Mouse (Mus musculus): ENCODE results near the gene Large2.
"Not testable (repeated sequence)": the region's sequence is repeated elsewhere in the genome, so short reads cannot be mapped to it uniquely, and the experiment has no call there.

Large2 gene

GRCm38 (mm10) chr2:92374514-92374913, at the start of gene Large2, which contains the start of gene Pex16:
Gene Large2, minus strand, starts transcription at chr2:92374869.
Gene Pex16, plus strand, starts transcription at chr2:92374676.
- no peak for DNase-seq

GRCm38 (mm10) chr2:92423702-92424461, 49.2 kb upstream of the Large2 start:
- DNase-seq = peak; percentile 95

DNA sequence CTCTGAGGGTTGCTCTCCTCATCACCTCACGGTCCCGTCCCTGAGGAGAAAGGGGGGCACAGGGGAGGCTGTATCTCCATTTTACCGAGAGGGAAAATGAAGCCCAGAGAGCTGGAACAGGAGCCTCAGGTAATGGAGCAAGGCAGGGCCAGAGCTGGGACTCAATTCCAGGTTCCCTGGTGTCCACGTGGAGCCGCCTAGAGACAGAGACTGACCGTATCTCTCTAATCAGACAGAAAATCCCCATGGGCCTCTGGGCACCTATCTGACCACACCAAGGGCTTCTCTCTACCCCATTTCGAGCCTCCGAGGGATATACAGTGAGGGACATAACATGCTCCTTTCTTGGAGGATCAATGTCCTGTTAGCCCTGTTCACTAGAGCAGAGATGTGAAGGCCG, 48.5 kb upstream of the Large2 start:
- DNase-seq = no peak

GRCm38 (mm10) chr2:92422388-92423135, 47.9 kb upstream of the Large2 start:
- DNase-seq = peak; percentile 47

DNA sequence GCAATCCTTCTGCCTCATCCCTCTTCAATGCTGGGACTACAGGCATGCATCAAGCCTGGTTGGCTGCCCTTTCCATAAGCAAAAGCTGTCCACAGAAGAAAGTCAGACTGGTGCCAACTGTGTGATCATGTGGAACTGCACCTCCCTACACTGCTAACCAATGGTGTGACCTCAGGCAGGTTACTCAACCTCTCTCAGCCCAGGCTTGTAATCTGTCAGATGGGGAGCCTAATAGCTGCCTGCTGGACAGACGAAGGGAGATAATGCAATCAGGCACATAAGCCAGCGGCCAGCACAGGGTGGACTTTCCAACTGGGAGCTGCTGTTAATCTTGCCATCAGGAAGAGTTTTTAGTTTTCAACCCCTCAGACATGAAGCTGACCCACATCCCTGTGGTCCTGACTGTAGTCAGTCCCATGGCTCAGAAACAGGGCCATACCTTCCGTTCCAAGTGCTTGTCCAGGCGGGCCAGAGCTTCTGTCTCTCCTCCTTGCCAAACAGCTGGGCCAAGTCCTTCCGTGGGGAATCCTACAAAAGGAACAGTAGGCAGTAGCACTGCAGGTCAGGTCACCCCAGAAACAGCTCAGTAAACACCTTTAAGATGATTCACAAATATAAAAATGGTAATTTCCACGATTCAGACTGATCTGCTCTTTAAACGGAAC, 47.2 kb upstream of the Large2 start:
- no peak for DNase-seq

- DNase-seq = no peak
Observed at GRCm38 (mm10) chr2:92411705-92412104, 37.0 kb upstream of the Large2 start.

DNA sequence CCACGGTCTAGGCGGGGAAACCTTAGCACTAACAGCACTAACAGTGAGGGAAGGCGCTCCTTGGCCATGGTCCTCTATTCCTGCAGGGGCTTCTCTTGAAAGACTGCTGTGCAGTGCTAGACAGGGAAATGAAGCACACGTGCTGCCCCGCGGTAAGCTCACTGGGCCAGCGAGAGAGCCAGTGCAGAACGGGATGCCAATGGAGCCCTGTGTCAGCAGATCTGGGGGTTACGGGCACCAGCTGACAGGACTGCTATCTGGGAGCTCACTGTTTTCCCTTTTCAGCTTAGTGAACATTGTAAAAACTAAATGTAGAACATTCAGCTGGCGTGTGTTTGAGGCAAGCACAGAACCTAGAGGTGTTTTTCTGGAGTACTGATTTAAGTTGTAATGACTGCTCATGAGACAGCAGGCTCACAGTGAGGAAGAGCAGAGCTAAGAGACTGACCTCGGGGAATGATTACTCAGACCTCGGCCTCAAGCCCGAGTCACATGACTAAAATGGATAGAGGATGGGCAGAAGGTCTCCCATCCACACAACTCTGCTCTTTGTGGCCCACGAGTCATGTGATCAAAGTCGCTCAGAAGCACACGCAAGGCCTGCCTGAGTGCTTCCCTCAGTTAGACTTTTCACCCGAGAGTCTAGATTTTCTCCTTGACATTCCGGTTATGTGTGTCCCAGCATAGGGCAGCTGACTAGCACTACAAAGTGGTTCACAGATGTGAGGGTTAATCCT, 33.8 kb upstream of the Large2 start:
- no peak for DNase-seq

DNA sequence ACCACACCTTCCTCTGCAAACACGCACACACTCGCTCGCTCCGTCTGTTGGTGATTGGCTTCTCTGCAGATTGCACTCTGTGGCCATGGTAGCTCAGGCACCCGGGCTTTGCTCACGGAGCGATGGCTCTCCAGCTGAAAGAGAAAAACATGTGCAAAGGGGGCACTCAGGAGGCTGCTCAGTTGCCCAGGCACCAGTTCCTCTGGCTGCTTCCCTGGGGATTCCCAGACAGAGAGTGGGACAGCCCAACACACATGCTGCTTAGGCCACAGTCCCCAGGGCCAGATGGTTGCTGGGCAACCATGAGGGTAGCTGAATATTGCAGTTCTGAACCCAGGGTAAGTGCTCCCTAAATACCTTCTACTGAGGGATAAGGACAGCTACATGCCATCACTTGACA, 31.0 kb upstream of the Large2 start:
- no peak for DNase-seq

GRCm38 (mm10) chr2:92404737-92405136, 30.1 kb upstream of the Large2 start:
- no peak for DNase-seq

DNA sequence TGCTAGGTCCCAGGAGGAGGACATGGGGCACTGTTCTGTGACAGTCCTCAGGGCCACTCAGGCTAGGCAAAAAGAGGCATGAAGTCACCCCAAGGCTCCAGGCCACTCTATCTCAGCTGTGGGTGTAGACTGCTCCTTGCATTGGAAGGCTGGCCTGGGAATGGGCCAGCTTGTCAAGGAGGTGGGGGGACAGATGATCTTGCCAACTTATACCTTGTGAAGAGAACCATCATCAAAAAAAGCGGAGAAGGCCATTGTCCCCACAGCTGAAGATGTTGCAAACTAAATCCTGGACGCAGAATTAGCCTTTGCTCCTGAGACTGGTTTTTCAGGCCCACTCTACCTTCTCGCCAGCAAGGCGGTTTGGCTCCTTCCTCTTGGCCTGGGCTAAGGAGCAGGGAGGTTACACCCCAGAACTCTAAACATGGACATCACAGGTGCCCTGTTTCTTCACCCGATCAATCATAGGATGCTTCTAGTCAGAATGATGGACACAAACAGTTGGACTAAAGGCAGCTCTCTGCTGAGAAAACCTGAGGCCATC, 29.2 kb upstream of the Large2 start:
- DNase-seq = no peak

GRCm38 (mm10) chr2:92402591-92403326, 28.1 kb upstream of the Large2 start:
- peak; percentile 65 for DNase-seq

GRCm38 (mm10) chr2:92401091-92401561, 26.5 kb upstream of the Large2 start, which contains the start of gene Mapk8ip1:
Gene Mapk8ip1, minus strand, starts transcription at chr2:92401263.
- DNase-seq = peak; percentile 80

GRCm38 (mm10) chr2:92400682-92401081, 26.0 kb upstream of the Large2 start:
- DNase-seq = peak; percentile 27

DNA sequence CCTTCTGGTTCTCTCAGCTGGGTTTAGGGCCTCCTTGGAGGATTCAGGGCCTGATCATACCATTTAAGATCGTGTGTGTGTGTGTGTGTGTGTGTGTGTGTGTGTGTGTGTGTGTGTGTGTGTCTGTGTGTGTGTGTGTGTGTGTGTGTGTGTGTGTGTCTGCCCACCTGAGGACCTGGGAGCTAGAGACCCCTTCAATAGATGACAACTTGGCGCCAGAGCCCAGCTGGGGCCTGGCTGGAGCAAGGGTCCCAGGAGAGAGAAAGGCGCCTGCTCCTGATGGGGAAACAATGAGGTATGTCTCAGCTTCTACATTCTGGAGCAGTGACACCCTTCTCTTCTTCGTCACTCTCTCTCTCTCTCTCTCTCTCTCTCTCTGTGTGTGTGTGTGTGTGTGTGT, 25.2 kb upstream of the Large2 start:
- DNase-seq = not testable (repeated sequence)

DNA sequence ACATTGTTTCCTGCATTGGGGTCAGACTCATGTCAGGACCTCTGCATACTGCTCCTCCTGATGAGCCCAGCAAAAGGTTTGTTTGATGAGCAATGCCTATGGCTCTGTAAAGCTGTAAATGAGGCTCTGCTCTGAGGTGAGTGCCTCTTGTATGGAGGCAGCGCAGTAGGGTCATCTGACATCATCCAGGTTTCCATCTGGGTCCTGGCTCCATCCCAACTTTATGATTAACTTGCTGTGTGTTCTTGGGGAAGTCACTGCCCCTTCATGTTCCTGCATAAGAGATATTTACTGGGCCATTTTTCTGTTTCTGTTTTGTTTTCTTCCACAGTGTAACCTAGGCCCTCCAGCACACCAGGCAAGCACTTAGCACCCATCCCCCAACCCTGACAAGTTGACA, 22.8 kb upstream of the Large2 start:
- DNase-seq = no peak

GRCm38 (mm10) chr2:92395535-92395934, 20.9 kb upstream of the Large2 start:
- DNase-seq = no peak

DNA sequence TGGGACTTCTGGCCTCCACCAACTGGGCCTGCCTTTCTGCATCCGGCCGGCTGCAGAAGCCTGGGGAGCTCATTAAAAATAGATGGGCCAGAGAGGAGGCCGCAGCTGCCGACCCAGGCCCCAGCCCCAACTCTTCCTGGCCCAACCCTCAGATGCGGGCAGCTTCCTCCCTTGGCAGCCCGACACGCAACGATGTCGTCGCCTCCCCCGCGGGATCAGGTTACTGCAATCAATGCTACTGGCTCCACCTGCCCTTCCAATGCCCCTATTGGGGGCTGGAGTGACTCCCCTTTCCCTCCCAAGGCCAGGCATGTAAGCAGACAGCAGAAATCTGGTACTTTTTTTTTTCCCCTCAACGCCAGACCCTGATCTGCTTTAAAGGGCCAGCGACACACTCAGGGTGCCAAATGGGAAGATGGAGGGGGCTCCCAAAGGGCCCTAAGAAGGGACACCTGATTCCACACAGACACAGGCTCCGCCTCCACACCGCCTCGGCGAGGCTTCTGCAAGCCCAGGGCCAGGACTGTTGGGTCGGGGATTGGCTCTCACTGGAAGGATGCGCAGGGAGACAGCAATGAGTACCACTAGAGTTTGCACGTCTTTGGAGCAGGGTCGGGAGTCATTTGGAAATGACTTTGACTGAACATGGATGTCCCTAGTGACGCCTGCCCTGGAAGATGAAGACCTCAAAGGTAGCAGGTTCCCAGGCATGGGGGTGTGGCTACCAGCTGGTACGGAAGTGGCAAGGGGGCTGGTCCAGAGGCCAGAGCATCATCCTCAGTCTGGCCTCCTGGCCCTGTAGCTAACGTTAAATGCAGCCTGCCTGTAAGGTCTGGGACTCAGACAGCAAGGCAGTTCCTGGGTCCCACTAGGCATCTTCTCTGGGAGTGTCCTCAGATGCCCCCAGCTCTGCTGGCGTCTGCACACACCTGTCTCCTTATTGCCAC, 17.9 kb upstream of the Large2 start:
- peak; percentile 84 for DNase-seq

- DNase-seq = no peak
Observed at GRCm38 (mm10) chr2:92391703-92392317, 17.1 kb upstream of the Large2 start.

DNA sequence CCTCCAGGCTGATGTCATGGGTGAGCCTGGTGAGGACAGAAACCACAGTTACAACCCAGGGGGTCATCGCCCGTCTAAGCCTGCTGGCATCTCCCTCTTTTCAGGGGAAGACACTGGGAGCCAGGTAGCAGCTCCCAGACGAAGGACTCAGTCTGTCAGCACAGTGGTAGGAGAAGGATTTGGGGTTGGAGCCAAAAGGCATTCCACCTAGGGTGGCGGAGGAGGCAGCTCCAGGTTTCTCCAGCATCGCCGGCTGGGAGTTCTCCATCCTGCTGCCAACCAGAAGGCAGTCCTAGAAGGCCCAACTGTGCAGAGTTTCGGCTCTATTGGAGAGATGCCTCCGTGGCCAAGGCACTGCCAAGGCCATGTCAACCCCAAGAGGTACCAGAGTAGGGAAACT, 16.4 kb upstream of the Large2 start:
- DNase-seq = no peak

Measured in retina, postnatal 1 day (tissue).